Mouse (Mus musculus): ENCODE results near the gene Tmem221.

The Tmem221 gene

GRCm38 (mm10) chr8:71577856-71578387 lies 19.3 kb upstream of the Tmem221 start:
- no peak for DNase-seq (ENCODE audit: low read depth)

- no peak for DNase-seq (ENCODE audit: low read depth)
Measured at GRCm38 (mm10) chr8:71575020-71575419, 16.3 kb upstream of the Tmem221 start.

GRCm38 (mm10) chr8:71574426-71574825 lies 15.8 kb upstream of the Tmem221 start:
- no peak for DNase-seq (ENCODE audit: low read depth)

GRCm38 (mm10) chr8:71572847-71573633 lies 14.4 kb upstream of the Tmem221 start:
- peak; percentile 78 for DNase-seq (ENCODE audit: low read depth)

- no peak for DNase-seq (ENCODE audit: low read depth)
Measured at GRCm38 (mm10) chr8:71572077-71572476, 13.4 kb upstream of the Tmem221 start.

GRCm38 (mm10) chr8:71570291-71570954 lies 11.8 kb upstream of the Tmem221 start:
- peak; percentile 96 for DNase-seq (ENCODE audit: low read depth)

- peak; percentile 88 for DNase-seq (ENCODE audit: low read depth)
Measured at GRCm38 (mm10) chr8:71569366-71570290, 11.0 kb upstream of the Tmem221 start.

- no peak for DNase-seq (ENCODE audit: low read depth)
Measured at GRCm38 (mm10) chr8:71568941-71569340, 10.3 kb upstream of the Tmem221 start.

- DNase-seq (ENCODE audit: low read depth): peak; percentile 64
Measured at GRCm38 (mm10) chr8:71568387-71568937, 9.8 kb upstream of the Tmem221 start, which contains the start of gene Slc27a1. TSS of gene Slc27a1 (plus strand) at chr8:71568882.

GRCm38 (mm10) chr8:71567587-71567986 lies 8.9 kb upstream of the Tmem221 start:
- DNase-seq (ENCODE audit: low read depth): no peak

- no peak for DNase-seq (ENCODE audit: low read depth)
Measured at GRCm38 (mm10) chr8:71566501-71566900, 7.8 kb upstream of the Tmem221 start, which contains the start of gene Nxnl1. TSS of gene Nxnl1 (minus strand) at chr8:71566601.

GRCm38 (mm10) chr8:71563992-71564391 lies 5.3 kb upstream of the Tmem221 start:
- no peak for DNase-seq (ENCODE audit: low read depth)

- DNase-seq (ENCODE audit: low read depth): peak; percentile 79
Measured at GRCm38 (mm10) chr8:71562751-71563150, 4.1 kb upstream of the Tmem221 start.

- peak; percentile 88 for DNase-seq (ENCODE audit: low read depth)
Measured at GRCm38 (mm10) chr8:71561401-71561800, 2.7 kb upstream of the Tmem221 start.

- no peak for DNase-seq (ENCODE audit: low read depth)
Measured at GRCm38 (mm10) chr8:71560765-71561164, 2.1 kb upstream of the Tmem221 start.

- no peak for DNase-seq (ENCODE audit: low read depth)
Measured at GRCm38 (mm10) chr8:71560071-71560470, 1.4 kb upstream of the Tmem221 start.

- DNase-seq (ENCODE audit: low read depth): no peak
Measured at GRCm38 (mm10) chr8:71558958-71559690, 453 bp upstream of the Tmem221 start.

GRCm38 (mm10) chr8:71554644-71555043 lies 4.0 kb downstream of the Tmem221 start:
- no peak for DNase-seq (ENCODE audit: low read depth)

- no peak for DNase-seq (ENCODE audit: low read depth)
Measured at GRCm38 (mm10) chr8:71554001-71554400, 4.7 kb downstream of the Tmem221 start.

GRCm38 (mm10) chr8:71552770-71553169 lies 5.9 kb downstream of the Tmem221 start:
- DNase-seq (ENCODE audit: low read depth): no peak

- DNase-seq (ENCODE audit: low read depth): no peak
Measured at GRCm38 (mm10) chr8:71550754-71551153, 7.9 kb downstream of the Tmem221 start.

All from NIH3T3 (cell line).